Mouse (Mus musculus) liver, adult 2 months (tissue): ENCODE data around the gene Exosc8. TPM values are rescaled to one million over a fixed set of nuclear protein-coding genes. Genes with fewer than 3 reads are reported as not detected.
A peak's percentile ranks its signal among the peaks of the same experiment; 100 is the strongest.
"Not testable (repeated sequence)": the region's sequence is repeated elsewhere in the genome, so short reads cannot be mapped to it uniquely, and the experiment has no call there.

Experiments
- DNase-seq: peaks from one replicate; pipeline ENCODE4 v3.0.0-alpha.2; 2011; ENCODE audit warnings: low read depth, low spot score; ENCODE audit errors: extremely low read depth
- H3K27ac ChIP-seq: fragments of 200-500 bp; replicated peaks from 2 replicates; pipeline ENCODE4 v1.5.1; 2012; ENCODE audit warnings: low read depth, mild to moderate bottlenecking, control low read depth, inconsistent platforms, low read length; ENCODE audit not compliant: insufficient read depth
- H3K27me3 ChIP-seq: fragments of 200-500 bp; 2 replicates; pipeline ENCODE4 v1.6.1; 2012; ENCODE audit warnings: mild to moderate bottlenecking, moderate library complexity, low read length, inconsistent platforms; ENCODE audit not compliant: control insufficient read depth, insufficient read depth
- H3K36me3 ChIP-seq: fragments of 200-500 bp; 2 replicates; pipeline ENCODE4 v1.6.1; 2012; ENCODE audit warnings: low read length, inconsistent platforms; ENCODE audit not compliant: control insufficient read depth, insufficient read depth
- H3K4me1 ChIP-seq: fragments of 200-500 bp; 2 replicates; pipeline ENCODE4 v1.6.1; 2011; ENCODE audit warnings: low read length; ENCODE audit not compliant: control insufficient read depth, insufficient read depth
- H3K4me3 ChIP-seq: fragments of 200-500 bp; 2 replicates; pipeline ENCODE4 v1.5.1; 2011; ENCODE audit warnings: low read depth, mild to moderate bottlenecking, control low read depth, low read length, moderate library complexity; ENCODE audit not compliant: insufficient read depth
- H3K79me2 ChIP-seq: fragments of 200-500 bp; 2 replicates; pipeline ENCODE4 v1.6.1; 2012; ENCODE audit warnings: inconsistent platforms, mild to moderate bottlenecking, low read length, moderate library complexity; ENCODE audit not compliant: control insufficient read depth, insufficient read depth
- H3K9ac ChIP-seq: fragments of 200-500 bp; 2 replicates; pipeline ENCODE4 v1.6.1; 2012; ENCODE audit warnings: low read depth, mild to moderate bottlenecking, control low read depth, inconsistent platforms, low read length
- CTCF ChIP-seq: fragments of 200-500 bp; IDR thresholded peaks from 2 replicates; pipeline ENCODE4 v1.5.1; 2011; ENCODE audit warnings: low read depth, low read length, control low read depth
- POLR2A ChIP-seq: fragments of 200-500 bp; IDR thresholded peaks from 2 replicates; pipeline ENCODE4 v1.6.1; 2011; ENCODE audit warnings: low read length, control low read depth; ENCODE audit not compliant: insufficient read depth; ENCODE audit errors: extremely low read depth
- WGBS: fragments of 180-500 bp; shearing (Covaris S2); methylation state at CpG from one replicate; pipeline ENCODE4 v1.1.7; 2018; 5-methylcytosine and 5-hydroxymethylcytosine counted together
- polyA plus RNA-seq: library from polyadenylated mRNA; depleted of rRNA; stranded (reverse); fragments of >200 nt; gene quantifications from 2 replicates; pipeline ENCODE4 v1.2.3, GENCODE M21; 2012
- total RNA-seq: library from RNA; depleted of rRNA; stranded (reverse); fragments of >200 nt; gene quantifications from 2 replicates; pipeline ENCODE4 v1.2.3, GENCODE M21; 2014

The Exosc8 gene
- total and polyA plus RNA-seq, 2 experiments = 10.1 to 17.4 TPM

DNA sequence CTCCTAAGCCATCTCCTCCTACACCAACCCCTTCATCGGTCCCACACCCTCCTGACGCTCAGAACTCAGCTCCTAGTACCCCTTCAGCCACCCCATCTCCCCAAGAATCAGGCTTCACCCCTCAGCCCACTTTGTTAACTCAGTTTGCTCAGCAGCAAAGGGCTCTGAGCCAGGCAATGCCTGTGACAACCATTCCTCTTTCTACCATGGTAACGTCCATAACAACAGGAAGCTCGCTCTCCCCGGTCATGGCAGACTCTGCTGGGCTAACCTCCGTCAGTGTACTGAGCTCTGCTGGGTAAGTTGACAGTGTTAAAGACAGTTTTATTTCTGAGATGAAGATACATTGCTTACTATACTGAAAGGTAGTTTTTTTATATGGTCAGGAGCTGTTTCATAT is 17.8 kb downstream of the Exosc8 start:
- Histone ChIP-seq H3K27ac (no peak overlapping the region), H3K36me3 (peaks cover 50% of the 10 kb centered on the region), H3K79me2 (no peaks in the 10 kb centered on the region; the same call in 1 of the 2 replicates), H3K27me3 (no peaks in the 10 kb centered on the region), H3K4me3 (no peak overlapping the region), H3K9ac (no peak overlapping the region), H3K4me1 (no peaks in the 10 kb centered on the region)
- no peak for TF ChIP-seq CTCF
- WGBS = 92% methylated on average over 6 of the region's 6 CpGs
- no peak for DNase-seq

DNA sequence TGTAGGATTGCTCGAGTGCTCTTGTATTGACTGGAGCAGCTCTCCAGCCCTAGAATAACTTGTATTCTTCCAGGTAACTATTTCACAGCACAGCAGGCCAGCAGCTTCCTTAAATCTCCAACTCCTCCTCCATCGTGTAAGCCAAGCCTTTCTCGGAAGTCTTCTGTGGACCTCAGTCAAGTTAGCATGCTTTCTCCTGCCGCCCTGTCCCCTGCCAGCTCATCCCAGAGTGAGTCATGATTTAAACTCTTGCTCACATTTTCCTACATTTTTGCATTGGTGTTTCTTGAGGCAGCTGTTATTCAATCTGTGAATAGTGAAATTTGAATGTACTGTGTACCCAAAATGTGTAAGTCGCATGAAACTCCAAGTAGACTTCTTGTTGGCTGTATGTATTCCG is 19.7 kb downstream of the Exosc8 start:
- H3K36me3 ChIP-seq = peaks cover 53% of the 10 kb centered on the region
- H3K4me3 ChIP-seq = no peak overlapping the region
- no peaks in the 10 kb centered on the region for H3K79me2 ChIP-seq
- H3K9ac ChIP-seq = no peak overlapping the region
- H3K27me3 ChIP-seq = no peaks in the 10 kb centered on the region
- 92% methylated on average over 6 of the region's 6 CpGs for WGBS
- DNase-seq = no peak
- TF ChIP-seq CTCF (no peak), POLR2A (no peak)
- no peak overlapping the region for H3K27ac ChIP-seq
- no peaks in the 10 kb centered on the region for H3K4me1 ChIP-seq

DNA sequence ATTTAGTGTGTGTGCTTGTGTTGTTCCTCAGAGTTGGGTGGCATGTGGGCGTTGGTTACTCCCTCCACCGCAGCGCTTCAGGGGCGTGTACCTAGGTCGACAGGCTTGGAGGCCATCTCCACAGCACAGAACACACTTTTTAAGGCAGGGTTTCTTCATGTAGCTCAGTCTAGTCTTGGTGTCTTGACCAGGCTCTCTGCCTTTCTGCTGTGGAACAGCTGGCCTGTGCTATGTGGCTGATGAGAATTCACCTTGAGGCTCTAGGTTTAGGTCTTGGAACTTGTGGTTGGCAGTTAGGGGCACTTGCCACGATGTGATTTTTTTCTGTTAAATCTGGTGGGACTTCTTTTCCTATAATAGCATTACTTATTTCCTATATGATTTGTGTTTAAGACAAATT is 20.9 kb downstream of the Exosc8 start, which contains the start of gene Gm21958:
Gene Gm21958, minus strand, starts transcription at position 101 of the 400 bp plus-strand sequence.
- Histone ChIP-seq H3K27ac (no peak within 1 kb of the TSS), H3K9ac (no peak within 1 kb of the TSS), H3K36me3 (peaks cover 59% of the 10 kb centered on the region), H3K4me3 (no peak within 1 kb of the TSS), H3K79me2 (no peaks in the 10 kb centered on the region), H3K4me1 (no peaks in the 10 kb centered on the region), H3K27me3 (no peaks in the 10 kb centered on the region)
- no peak for DNase-seq
- WGBS = 90% methylated on average over 6 of the region's 6 CpGs
- no peak for TF ChIP-seq POLR2A
- TF ChIP-seq CTCF = no peak

GRCm38 (mm10) chr3:54708972-54709371 is 26.2 kb downstream of the Exosc8 start:
- WGBS = 79% methylated on average over 9 of the region's 9 CpGs
- H3K36me3 ChIP-seq = peaks cover 57% of the 10 kb centered on the region
- no peaks in the 10 kb centered on the region for H3K79me2 ChIP-seq
- H3K27ac ChIP-seq = 0 out of 2 replicates have a peak overlapping the region, but pooled peaks have one; percentile 43
- H3K4me1 ChIP-seq = no peaks in the 10 kb centered on the region
- H3K4me3 ChIP-seq = no peak overlapping the region
- TF ChIP-seq POLR2A (no peak), CTCF (no peak)
- DNase-seq = no peak
- no peaks in the 10 kb centered on the region for H3K27me3 ChIP-seq
- no peak overlapping the region for H3K9ac ChIP-seq

GRCm38 (mm10) chr3:54704106-54704505 is 31.1 kb downstream of the Exosc8 start:
- WGBS = 94% methylated on average over 8 of the region's 8 CpGs

DNA sequence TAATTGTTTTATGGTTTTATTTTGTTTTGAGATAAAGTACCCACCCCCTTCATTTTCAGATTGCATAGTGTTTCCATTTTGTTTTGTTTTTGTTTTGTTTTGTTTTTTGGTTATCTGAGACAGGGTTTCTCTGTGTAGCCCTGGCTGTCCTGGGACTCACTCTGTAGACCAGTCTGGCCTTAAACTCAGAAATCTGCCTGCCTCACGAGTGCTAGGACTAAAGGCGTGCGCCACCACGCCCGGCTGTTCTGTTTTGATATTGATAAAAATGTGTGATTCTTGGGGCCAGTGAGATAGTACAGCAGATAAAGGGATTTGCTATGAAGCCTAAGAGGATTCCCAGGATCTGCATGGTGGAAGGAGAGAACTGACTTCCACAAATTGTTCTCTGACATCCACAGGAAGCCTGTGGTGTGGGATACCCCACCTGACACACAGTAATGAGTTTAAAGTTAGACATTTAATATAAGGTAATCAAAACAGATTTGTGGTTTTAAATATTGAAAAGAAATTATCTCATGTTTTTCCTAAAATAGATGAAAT is 35.4 kb downstream of the Exosc8 start:
- 84% methylated on average over 5 of the region's 5 CpGs for WGBS
- Histone ChIP-seq H3K9ac (no peak overlapping the region), H3K27me3 (no peaks in the 10 kb centered on the region), H3K4me1 (no peaks in the 10 kb centered on the region), H3K36me3 (peaks cover 55% of the 10 kb centered on the region), H3K27ac (no peak overlapping the region), H3K79me2 (no peaks in the 10 kb centered on the region; the same call in 1 of the 2 replicates), H3K4me3 (no peak overlapping the region)
- TF ChIP-seq POLR2A = no peak
- no peak for TF ChIP-seq CTCF
- no peak for DNase-seq

More at GRCm38 (mm10) chr3:54704106-54704505, 31.1 kb downstream of the Exosc8 start:
- not testable (repeated sequence) for H3K79me2 ChIP-seq, H3K4me3 ChIP-seq, DNase-seq, H3K4me1 ChIP-seq, H3K27ac ChIP-seq, H3K9ac ChIP-seq, H3K27me3 ChIP-seq
- H3K36me3 ChIP-seq = peaks cover 54% of the 10 kb centered on the region
